In genomic region chr4:47698514-47698913, GRCm38 (mm10) we compare ENCODE assay signal across 13 mouse cellular contexts.
DNase-seq lines count a peak whose midpoint lies in the region; ATAC-seq lines count a peak whose summit lies in the region.
"Had no signal": no experiment of that assay in that cellular context is flagged by ENCODE, and none has a peak within 500 bp of the region (broad histone marks: within the 10 kb centered on the region; RNA-seq: fewer than 3 reads in every experiment).

No protein-coding gene starts in this region.

- no peaks in the 10 kb centered on the region for H3K9me3 ChIP-seq in embryonic facial prominence, embryonic 13.5 days
- H3K9me3 ChIP-seq in embryonic facial prominence, embryonic 10.5 days = no peaks in the 10 kb centered on the region
- H3K9me3 ChIP-seq in kidney, embryonic 16.5 days (ENCODE audit: low read length) = no peaks in the 10 kb centered on the region
- H3K9me3 ChIP-seq: G1E had no signal

- no peak overlapping the region for H3K4me3 ChIP-seq in embryonic facial prominence, embryonic 13.5 days
- no peak overlapping the region for H3K4me3 ChIP-seq in embryonic facial prominence, embryonic 10.5 days
- no peak overlapping the region for H3K4me3 ChIP-seq in kidney, embryonic 16.5 days (ENCODE audit: low read length)

- no peak for DNase-seq in embryonic facial prominence, embryonic 10.5 days (ENCODE audit: low spot score)
- peak; percentile 6 for DNase-seq in right cerebral cortex, postnatal 4 days
- no peak for DNase-seq in right cerebral cortex, postnatal 25 days
- DNase-seq in layer of hippocampus, adult 8-10 months (ENCODE audit: low spot score in 2 of 2) = peak; percentile 31 to 33
- DNase-seq in lung, postnatal 4 days = no peak
- no peak for DNase-seq in urinary bladder, adult 2 months (ENCODE audit: low spot score)
- DNase-seq: kidney, adult 8-10 months; lung, postnatal 14 days; spleen, adult 18-20 months; thymus, postnatal 36 days had no signal

- no peak overlapping the region for H3K9ac ChIP-seq in embryonic facial prominence, embryonic 13.5 days
- H3K9ac ChIP-seq in kidney, embryonic 16.5 days (replicated peaks; ENCODE audit: low read length) = no peak overlapping the region

- H3K27me3 ChIP-seq in embryonic facial prominence, embryonic 13.5 days = no peaks in the 10 kb centered on the region
- H3K27me3 ChIP-seq in embryonic facial prominence, embryonic 10.5 days (replicated peaks; ENCODE audit: low read depth, poor library complexity, severe bottlenecking) = no peaks in the 10 kb centered on the region
- no peaks in the 10 kb centered on the region for H3K27me3 ChIP-seq in kidney, embryonic 16.5 days (ENCODE audit: insufficient read depth, low read length)

- H3K4me2 ChIP-seq in embryonic facial prominence, embryonic 13.5 days = no peak overlapping the region
- no peak overlapping the region for H3K4me2 ChIP-seq in kidney, embryonic 16.5 days (replicated peaks; ENCODE audit: low read depth, low read length)

- no peaks in the 10 kb centered on the region for H3K36me3 ChIP-seq in embryonic facial prominence, embryonic 13.5 days
- no peaks in the 10 kb centered on the region for H3K36me3 ChIP-seq in embryonic facial prominence, embryonic 10.5 days (replicated peaks)
- H3K36me3 ChIP-seq in kidney, embryonic 16.5 days (ENCODE audit: insufficient read depth, low read length) = no peaks in the 10 kb centered on the region
- H3K36me3 ChIP-seq: G1E had no signal

- peak overlapping the region; percentile 48; the same call in 1 of the 2 replicates for H3K27ac ChIP-seq in embryonic facial prominence, embryonic 13.5 days
- H3K27ac ChIP-seq in embryonic facial prominence, embryonic 10.5 days (replicated peaks) = no peak overlapping the region
- no peak overlapping the region for H3K27ac ChIP-seq in kidney, embryonic 16.5 days (ENCODE audit: low read length)

- WGBS in embryonic facial prominence, embryonic 13.5 days = 34% methylated on average over 4 of the region's 4 CpGs
- WGBS in embryonic facial prominence, embryonic 10.5 days = 78% methylated on average over 4 of the region's 4 CpGs
- 51% methylated on average over 4 of the region's 4 CpGs for WGBS in kidney, embryonic 16.5 days

- ATAC-seq in embryonic facial prominence, embryonic 13.5 days (ENCODE audit: insufficient number of reproducible peaks, insufficient read depth, low FRiP score, low TSS enrichment, low read depth) = no peak
- no peak for ATAC-seq in kidney, embryonic 16.5 days (ENCODE audit: low FRiP score, low TSS enrichment)

- H3K4me1 ChIP-seq in embryonic facial prominence, embryonic 13.5 days = peaks cover 14% of the 10 kb centered on the region
- H3K4me1 ChIP-seq in embryonic facial prominence, embryonic 10.5 days = no peaks in the 10 kb centered on the region
- H3K4me1 ChIP-seq in kidney, embryonic 16.5 days (ENCODE audit: insufficient read depth, low read length) = no peaks in the 10 kb centered on the region

Comparison
In these comparisons a context has a peak if more than half of its experiments do, and no peak if none do; other contexts are left out.
1. DNase-seq: peak in right cerebral cortex, postnatal 4 days (single experiment) and layer of hippocampus, adult 8-10 months (2 of 2); none in embryonic facial prominence, embryonic 10.5 days (single experiment), right cerebral cortex, postnatal 25 days (single experiment), lung, postnatal 4 days (0 of 2) and urinary bladder, adult 2 months (single experiment).